Mouse (Mus musculus) spleen, postnatal 0 days (tissue): Measurements from ENCODE around the gene Fmo3. TPM values are rescaled to one million over a fixed set of nuclear protein-coding genes. Genes with fewer than 3 reads are reported as not detected.

ENCODE experiments used
- polyA plus RNA-seq: library from polyadenylated mRNA; unstranded; fragments of >200 nt; fragmentation: Nextera tagmentation; extraction: Ambion mirVana; gene quantifications from 2 replicates; pipeline ENCODE4 v1.2.1, GENCODE M21; 2015

The Fmo3 gene
- not detected in 2 replicates for polyA plus RNA-seq

GRCm38 (mm10) chr1:162984428-162984827 is at the start of gene Fmo3:
TSS of gene Fmo3 (minus strand) at chr1:162984528.

GRCm38 (mm10) chr1:162937415-162937814 is 46.9 kb downstream of the Fmo3 start, which contains the start of gene Fmo6:
TSS of gene Fmo6 (minus strand) at chr1:162937515.

Other genes with a start within 250 kb of the Fmo3 start
- gene Prrc2c, start 244.0 kb downstream of the Fmo3 start, polyA plus RNA-seq, result 77.7 and 81.1 TPM in 2 replicates
- gene Fmo4, start 170.6 kb downstream of the Fmo3 start, polyA plus RNA-seq, result 0.06 TPM in 1 of 2 replicates, not detected in the other
- gene Fmo1, start 117.9 kb downstream of the Fmo3 start, polyA plus RNA-seq, result 1.9 and 3.8 TPM in 2 replicates
- 2.0 and 4.7 TPM in 2 replicates for gene Fmo2, start 85.8 kb downstream of the Fmo3 start, polyA plus RNA-seq
- gene Fmo6, start 47.0 kb downstream of the Fmo3 start, polyA plus RNA-seq, result not detected in 2 replicates
- not detected in 2 replicates for gene Mroh9, start 101.1 kb upstream of the Fmo3 start, polyA plus RNA-seq